In genomic region chr14:54216126-54216525, GRCm38 (mm10) we compare ENCODE assay signal across 20 mouse cellular contexts. TPM values are rescaled to one million over a fixed set of nuclear protein-coding genes. Genes with fewer than 3 reads are reported as not detected.
DNase-seq lines count a peak whose midpoint lies in the region; ATAC-seq and TF ChIP-seq lines count a peak whose summit lies in the region.
"Had no signal": no experiment of that assay in that cellular context is flagged by ENCODE, and none has a peak within 500 bp of the region (broad histone marks: within the 10 kb centered on the region; RNA-seq: fewer than 3 reads in every experiment).

No protein-coding gene starts in this region.

- no peak overlapping the region for H3K9ac ChIP-seq in heart, postnatal 0 days (replicated peaks; ENCODE audit: low read depth, low read length)
- H3K9ac ChIP-seq in heart, embryonic 11.5 days (ENCODE audit: low read depth, low read length): no peak overlapping the region
- H3K9ac ChIP-seq: embryonic facial prominence, embryonic 12.5 days; forebrain, postnatal 0 days; intestine, embryonic 15.5 days; limb, embryonic 13.5 days; liver, embryonic 13.5 days; lung, embryonic 14.5 days; midbrain, embryonic 13.5 days had no signal

- DNase-seq in heart, postnatal 0 days (ENCODE audit: low spot score): no peak
- DNase-seq in thymus, adult 2 months: no peak
- DNase-seq in thymus, postnatal 10 days (ENCODE audit: low spot score in 2 of 2): no peak
- DNase-seq in kidney, postnatal 10 days: peak; percentile 58
- no peak for DNase-seq in cerebellum, adult 2 months
- no peak for DNase-seq in testis, postnatal 10 days (ENCODE audit: low spot score)
- DNase-seq: cerebellum, adult 18-20 months; forebrain, postnatal 0 days; liver, embryonic 13.5 days; lung, embryonic 14.5 days; lung, postnatal 36 days; thymus, postnatal 25 days had no signal

- no peaks in the 10 kb centered on the region for H3K9me3 ChIP-seq in heart, postnatal 0 days (replicated peaks; ENCODE audit: control insufficient read depth, low read length)
- no peaks in the 10 kb centered on the region for H3K9me3 ChIP-seq in heart, embryonic 11.5 days (replicated peaks; ENCODE audit: control insufficient read depth, low read length)
- H3K9me3 ChIP-seq: embryonic facial prominence, embryonic 12.5 days; hindbrain, embryonic 10.5 days; intestine, embryonic 15.5 days; limb, embryonic 13.5 days; liver, embryonic 13.5 days; megakaryocyte, embryonic 14.5 days; midbrain, embryonic 13.5 days had no signal

- no peak for TF ChIP-seq POLR2A in thymus, adult 2 months (IDR thresholded peaks at IDR 0.05; ENCODE audit: control insufficient read depth, extremely low read depth, insufficient read depth, low read length, poor library complexity)
- no peak for TF ChIP-seq POLR2A in cerebellum, adult 2 months (IDR thresholded peaks at IDR 0.05; ENCODE audit: borderline replicate concordance, insufficient read depth, low read length)

- TF ChIP-seq EP300 in heart, postnatal 0 days (IDR thresholded peaks at IDR 0.05; ENCODE audit: low read depth): no peak

- H3K4me3 ChIP-seq in heart, postnatal 0 days (ENCODE audit: low read depth, low read length): no peak overlapping the region
- no peak overlapping the region for H3K4me3 ChIP-seq in heart, embryonic 11.5 days (ENCODE audit: low read depth, low read length)
- no peak overlapping the region for H3K4me3 ChIP-seq in thymus, adult 2 months (ENCODE audit: control insufficient read depth, insufficient read depth, low read length)
- no peak overlapping the region for H3K4me3 ChIP-seq in cerebellum, adult 2 months (replicated peaks; ENCODE audit: insufficient read depth, low read depth, low read length)
- H3K4me3 ChIP-seq: embryonic facial prominence, embryonic 12.5 days; hindbrain, embryonic 10.5 days; intestine, embryonic 15.5 days; limb, embryonic 13.5 days; liver, embryonic 13.5 days; megakaryocyte, embryonic 14.5 days; midbrain, embryonic 13.5 days had no signal

- TF ChIP-seq CTCF in heart, postnatal 0 days (IDR thresholded peaks at IDR 0.05; ENCODE audit: low read depth): no peak
- no peak for TF ChIP-seq CTCF in thymus, adult 2 months (IDR thresholded peaks at IDR 0.05; ENCODE audit: borderline replicate concordance, control insufficient read depth, extremely low read depth, insufficient read depth, low read length, poor library complexity)
- TF ChIP-seq CTCF in cerebellum, adult 2 months (IDR thresholded peaks at IDR 0.05; ENCODE audit: borderline replicate concordance, insufficient read depth, low read depth, low read length): no peak

- H3K36me3 ChIP-seq in heart, postnatal 0 days (replicated peaks; ENCODE audit: control insufficient read depth, insufficient read depth, low read length): no peaks in the 10 kb centered on the region
- H3K36me3 ChIP-seq in heart, embryonic 11.5 days (ENCODE audit: control insufficient read depth, insufficient read depth, low read length): no peaks in the 10 kb centered on the region
- H3K36me3 ChIP-seq in thymus, adult 2 months (ENCODE audit: control insufficient read depth, insufficient read depth, low read length): peaks cover 100% of the 10 kb centered on the region
- H3K36me3 ChIP-seq: embryonic facial prominence, embryonic 12.5 days; hindbrain, embryonic 10.5 days; intestine, embryonic 15.5 days; limb, embryonic 13.5 days; liver, embryonic 13.5 days; midbrain, embryonic 13.5 days had no signal

- WGBS in heart, postnatal 0 days: 74% methylated on average over 7 of the region's 7 CpGs
- 76% methylated on average over 7 of the region's 7 CpGs for WGBS in heart, embryonic 11.5 days (ENCODE audit: insufficient replicate concordance)
- WGBS in thymus, adult 2 months: 87% methylated on average over 7 of the region's 7 CpGs
- 73% methylated on average over 7 of the region's 7 CpGs for WGBS in cerebellum, adult 2 months

- H3K27ac ChIP-seq in heart, postnatal 0 days (ENCODE audit: low read depth): 0 out of 2 replicates have a peak overlapping the region, but pooled peaks have one; percentile 39
- no peak overlapping the region for H3K27ac ChIP-seq in heart, embryonic 11.5 days (ENCODE audit: low read depth, low read length)
- peak overlapping the region; percentile 67 for H3K27ac ChIP-seq in thymus, adult 2 months (ENCODE audit: control insufficient read depth, insufficient read depth, low read length)
- H3K27ac ChIP-seq in cerebellum, adult 2 months (ENCODE audit: insufficient read depth, low read length): no peak overlapping the region
- H3K27ac ChIP-seq: embryonic facial prominence, embryonic 12.5 days; hindbrain, embryonic 10.5 days; intestine, embryonic 15.5 days; limb, embryonic 13.5 days; liver, embryonic 13.5 days; midbrain, embryonic 13.5 days had no signal

- no peak for ATAC-seq in heart, postnatal 0 days (ENCODE audit: insufficient read depth, low read depth)
- no peak for ATAC-seq in heart, embryonic 11.5 days (replicated peaks; ENCODE audit: insufficient number of reproducible peaks, low FRiP score, low TSS enrichment)
- ATAC-seq: forebrain, postnatal 0 days; hindbrain, embryonic 16.5 days; intestine, embryonic 15.5 days; midbrain, embryonic 13.5 days had no signal

- peaks cover 15% of the 10 kb centered on the region for H3K4me1 ChIP-seq in heart, postnatal 0 days (ENCODE audit: control insufficient read depth, insufficient read depth)
- H3K4me1 ChIP-seq in heart, embryonic 11.5 days (ENCODE audit: control insufficient read depth, insufficient read depth, low read length): peaks cover 14% of the 10 kb centered on the region
- H3K4me1 ChIP-seq in thymus, adult 2 months (replicated peaks; ENCODE audit: control insufficient read depth, insufficient read depth, low read length): peaks cover 63% of the 10 kb centered on the region
- H3K4me1 ChIP-seq in cerebellum, adult 2 months (ENCODE audit: control insufficient read depth, insufficient read depth, low read length): no peaks in the 10 kb centered on the region

- H3K4me2 ChIP-seq in heart, postnatal 0 days (ENCODE audit: low read depth, low read length): no peak overlapping the region
- H3K4me2 ChIP-seq in heart, embryonic 11.5 days: no peak overlapping the region
- H3K4me2 ChIP-seq: embryonic facial prominence, embryonic 12.5 days; intestine, embryonic 15.5 days; limb, embryonic 13.5 days; liver, embryonic 13.5 days; lung, embryonic 14.5 days; midbrain, embryonic 13.5 days had no signal

- H3K27me3 ChIP-seq in heart, postnatal 0 days (ENCODE audit: control insufficient read depth, insufficient read depth, low read length): no peaks in the 10 kb centered on the region
- H3K27me3 ChIP-seq in heart, embryonic 11.5 days (ENCODE audit: control insufficient read depth, insufficient read depth, low read length): no peaks in the 10 kb centered on the region
- H3K27me3 ChIP-seq in thymus, adult 2 months (ENCODE audit: control insufficient read depth, insufficient read depth, low read length): no peaks in the 10 kb centered on the region
- H3K27me3 ChIP-seq in cerebellum, adult 2 months (ENCODE audit: control insufficient read depth, insufficient read depth, low read length): no peaks in the 10 kb centered on the region
- H3K27me3 ChIP-seq: embryonic facial prominence, embryonic 12.5 days; intestine, embryonic 15.5 days; limb, embryonic 13.5 days; midbrain, embryonic 13.5 days had no signal

RNA-seq across cellular contexts. Expression of gene Dad1, which starts 37.8 kb away (rescaled TPM):
- total RNA-seq in heart, postnatal 0 days (2014; rRNA removed; ENCODE audit: low replicate concordance): 267 and 313 TPM in 2 replicates
- polyA plus RNA-seq in heart, postnatal 0 days (2015; fragmentation: Nextera tagmentation; extraction: Ambion mirVana): 389 and 395 TPM in 2 replicates
- 369 and 395 TPM in 2 replicates for polyA plus RNA-seq in heart, embryonic 11.5 days (2014; fragmentation: Nextera tagmentation; extraction: Ambion mirVana)
- 513 and 641 TPM in 2 replicates for polyA plus RNA-seq in thymus, adult 2 months (2012; rRNA removed)
- 238 and 254 TPM in 2 replicates for polyA plus RNA-seq in cerebellum, adult 2 months (2012; rRNA removed)

RNA-seq across cellular contexts. Expression of gene Abhd4, which starts 37.9 kb away (rescaled TPM):
- total RNA-seq in heart, postnatal 0 days (2014; rRNA removed; ENCODE audit: low replicate concordance): 192 and 229 TPM in 2 replicates
- 99.9 and 103 TPM in 2 replicates for polyA plus RNA-seq in heart, postnatal 0 days (2015; fragmentation: Nextera tagmentation; extraction: Ambion mirVana)
- 97.3 and 99.3 TPM in 2 replicates for polyA plus RNA-seq in heart, embryonic 11.5 days (2014; fragmentation: Nextera tagmentation; extraction: Ambion mirVana)
- 21.5 and 23.6 TPM in 2 replicates for polyA plus RNA-seq in thymus, adult 2 months (2012; rRNA removed)
- polyA plus RNA-seq in cerebellum, adult 2 months (2012; rRNA removed): 57.6 and 59.2 TPM in 2 replicates

Comparison
In these comparisons a context has a peak if more than half of its experiments do, and no peak if none do; other contexts are left out.
1. H3K27ac ChIP-seq: peak in heart, postnatal 0 days (single experiment) and thymus, adult 2 months (single experiment); none in heart, embryonic 11.5 days (single experiment) and cerebellum, adult 2 months (single experiment).